Comparison of ENCODE assay signal across 9 mouse cellular contexts in genomic region chr7:126031598-126032364, GRCm38 (mm10). TPM values are rescaled to one million over a fixed set of nuclear protein-coding genes. Genes with fewer than 3 reads are reported as not detected.
DNase-seq lines count a peak whose midpoint lies in the region; ATAC-seq and TF ChIP-seq lines count a peak whose summit lies in the region.
"Had no signal": no experiment of that assay in that cellular context is flagged by ENCODE, and none has a peak within 500 bp of the region (broad histone marks: within the 10 kb centered on the region; RNA-seq: fewer than 3 reads in every experiment).

No protein-coding gene starts in this region.

- TF ChIP-seq EP300 in liver, postnatal 0 days (IDR thresholded peaks at IDR 0.05; ENCODE audit: low read depth): no peak

- H3K9ac ChIP-seq in liver, embryonic 12.5 days: no peak overlapping the region
- H3K9ac ChIP-seq in liver, postnatal 0 days (replicated peaks): no peak overlapping the region
- H3K9ac ChIP-seq: embryonic facial prominence, embryonic 13.5 days had no signal

- H3K4me1 ChIP-seq in liver, embryonic 12.5 days: peaks cover 23% of the 10 kb centered on the region
- peaks cover 5% of the 10 kb centered on the region for H3K4me1 ChIP-seq in liver, postnatal 0 days (ENCODE audit: insufficient read depth)

- no peak for TF ChIP-seq CTCF in liver, postnatal 0 days (IDR thresholded peaks at IDR 0.05; ENCODE audit: low read depth)

- H3K27me3 ChIP-seq in liver, embryonic 12.5 days (replicated peaks): peaks cover 7% of the 10 kb centered on the region; the same call in 1 of the 2 replicates
- no peaks in the 10 kb centered on the region for H3K27me3 ChIP-seq in liver, postnatal 0 days (ENCODE audit: insufficient read depth, low read length)
- H3K27me3 ChIP-seq: embryonic facial prominence, embryonic 13.5 days had no signal

- ATAC-seq in liver, embryonic 12.5 days: peak; percentile 28; the same call in 1 of the 2 replicates
- ATAC-seq in liver, postnatal 0 days: no peak
- ATAC-seq in CD4-positive, CD25-positive, alpha-beta regulatory T cell, adult 4 months: no peak

- H3K9me3 ChIP-seq in liver, embryonic 12.5 days (replicated peaks): no peaks in the 10 kb centered on the region
- H3K9me3 ChIP-seq in liver, postnatal 0 days (ENCODE audit: low read length): no peaks in the 10 kb centered on the region
- H3K9me3 ChIP-seq: embryonic facial prominence, embryonic 13.5 days had no signal

- 66% methylated on average over 10 of the region's 10 CpGs for WGBS in liver, embryonic 12.5 days (ENCODE audit: insufficient replicate concordance)
- WGBS in liver, postnatal 0 days (ENCODE audit: insufficient replicate concordance): 72% methylated on average over 10 of the region's 10 CpGs

- H3K27ac ChIP-seq in liver, embryonic 12.5 days: no peak overlapping the region
- H3K27ac ChIP-seq in liver, postnatal 0 days (ENCODE audit: low read depth): no peak overlapping the region
- H3K27ac ChIP-seq: embryonic facial prominence, embryonic 13.5 days had no signal

- no peaks in the 10 kb centered on the region for H3K36me3 ChIP-seq in liver, embryonic 12.5 days
- no peaks in the 10 kb centered on the region for H3K36me3 ChIP-seq in liver, postnatal 0 days (replicated peaks; ENCODE audit: insufficient read depth, low read length)
- H3K36me3 ChIP-seq: embryonic facial prominence, embryonic 13.5 days had no signal

- H3K4me2 ChIP-seq in liver, embryonic 12.5 days: no peak overlapping the region
- no peak overlapping the region for H3K4me2 ChIP-seq in liver, postnatal 0 days (ENCODE audit: low read depth, low read length)
- H3K4me2 ChIP-seq: embryonic facial prominence, embryonic 13.5 days had no signal

- no peak for DNase-seq in liver, postnatal 0 days
- DNase-seq in cerebellum, postnatal 25 days: peak; percentile 91
- DNase-seq in layer of hippocampus, postnatal 10 days (ENCODE audit: low spot score in 2 of 2): peak; percentile 72 to 75
- peak; percentile 34 for DNase-seq in right cerebral cortex, postnatal 14 days
- no peak for DNase-seq in thymus, adult 18-20 months
- no peak for DNase-seq in liver

- no peak overlapping the region for H3K4me3 ChIP-seq in liver, embryonic 12.5 days
- H3K4me3 ChIP-seq in liver, postnatal 0 days (ENCODE audit: low read depth, low read length): no peak overlapping the region
- H3K4me3 ChIP-seq: embryonic facial prominence, embryonic 13.5 days had no signal

RNA-seq across cellular contexts. Expression of gene Gsg1l, which starts 50.4 kb away (rescaled TPM):
- polyA plus RNA-seq in liver, embryonic 12.5 days (2016; fragmentation: Nextera tagmentation; extraction: Ambion mirVana): 0.04 TPM in 1 of 2 replicates, not detected in the other
- 0.04 and 0.08 TPM in 2 replicates for polyA plus RNA-seq in liver, postnatal 0 days (2015; fragmentation: Nextera tagmentation; extraction: Ambion mirVana)
- total RNA-seq in layer of hippocampus, postnatal 10 days (2021): 10 to 100 TPM; 15.5 to 18.8 TPM
- polyA plus RNA-seq in CD4-positive, CD25-positive, alpha-beta regulatory T cell, adult 4 months (2017; shearing (Covaris generic)): not detected

Comparison
In these comparisons a context has a peak if more than half of its experiments do, and no peak if none do; other contexts are left out.
1. DNase-seq: peak in cerebellum, postnatal 25 days (2 of 2), layer of hippocampus, postnatal 10 days (2 of 2) and right cerebral cortex, postnatal 14 days (single experiment); none in liver, postnatal 0 days (single experiment), thymus, adult 18-20 months (0 of 2) and liver (single experiment).